Mouse (Mus musculus) frontal cortex, adult (tissue): Measurements from ENCODE around the gene Aurkb.
A peak's percentile ranks its signal among the peaks of the same experiment; 100 is the strongest.
"Not testable (repeated sequence)": the region's sequence is repeated elsewhere in the genome, so short reads cannot be mapped to it uniquely, and the experiment has no call there.

ENCODE experiments used
- ATAC-seq: cut with Nextera tagmentation; 2 replicates; pipeline ENCODE4 v1.9.2; 2017; ENCODE audit warnings: mild to moderate bottlenecking, moderate library complexity, mixed read lengths; ENCODE audit not compliant: low TSS enrichment

Aurkb gene

GRCm38 (mm10) chr11:69080855-69081222 is 35.4 kb downstream of the Aurkb start:
- no peak for ATAC-seq

- no peak for ATAC-seq
These were observed 36.2 kb downstream of the Aurkb start for GRCm38 (mm10) chr11:69081613-69082012.

- no peak for ATAC-seq
These were observed 40.2 kb downstream of the Aurkb start for GRCm38 (mm10) chr11:69085608-69086007.

GRCm38 (mm10) chr11:69086390-69086789 is 40.9 kb downstream of the Aurkb start:
- peak; percentile 64 for ATAC-seq

- ATAC-seq: peak; percentile 32; the same call in 1 of the 2 replicates
These were observed 41.6 kb downstream of the Aurkb start for GRCm38 (mm10) chr11:69087082-69087481.

- no peak for ATAC-seq
These were observed 42.1 kb downstream of the Aurkb start for GRCm38 (mm10) chr11:69087597-69087996.

GRCm38 (mm10) chr11:69088103-69088855 is 42.8 kb downstream of the Aurkb start, which contains the start of gene Vamp2:
Gene Vamp2 (plus strand): TSS chr11:69088490.
- ATAC-seq: peak; percentile 47

- no peak for ATAC-seq
These were observed 43.6 kb downstream of the Aurkb start for GRCm38 (mm10) chr11:69088856-69089615.

- no peak for ATAC-seq
These were observed 44.3 kb downstream of the Aurkb start for GRCm38 (mm10) chr11:69089616-69090290.

GRCm38 (mm10) chr11:69090367-69090766 is 44.9 kb downstream of the Aurkb start:
- no peak for ATAC-seq

- ATAC-seq: no peak
These were observed 46.3 kb downstream of the Aurkb start for GRCm38 (mm10) chr11:69091566-69092385.

GRCm38 (mm10) chr11:69092386-69092751 is 46.9 kb downstream of the Aurkb start:
- ATAC-seq: no peak

- ATAC-seq: no peak
These were observed 47.4 kb downstream of the Aurkb start for GRCm38 (mm10) chr11:69092871-69093270.

GRCm38 (mm10) chr11:69093856-69094255 is 48.4 kb downstream of the Aurkb start:
- not testable (repeated sequence) for ATAC-seq

GRCm38 (mm10) chr11:69094697-69095429 is 49.4 kb downstream of the Aurkb start, which contains the start of gene Per1:
Gene Per1 (plus strand): TSS chr11:69095217.
- ATAC-seq: peak; percentile 58

- no peak for ATAC-seq
These were observed 50.2 kb downstream of the Aurkb start for GRCm38 (mm10) chr11:69095511-69096231.

GRCm38 (mm10) chr11:69096360-69096986 is 51.0 kb downstream of the Aurkb start:
- no peak for ATAC-seq

- peak; percentile 12; the same call in 1 of the 2 replicates for ATAC-seq
These were observed 51.8 kb downstream of the Aurkb start for GRCm38 (mm10) chr11:69096987-69097900.
